Mouse (Mus musculus): Measurements from ENCODE around the gene Tut4.

- TF ChIP-seq POLR2A (IDR thresholded peaks at IDR 0.05; ENCODE audit: insufficient read depth, low read depth, low read length) (no peak), CTCF (IDR thresholded peaks at IDR 0.05; ENCODE audit: insufficient read depth, low read depth, low read length) (no peak)
These were observed 955 bp upstream of the Tut4 start for GRCm38 (mm10) chr4:108458201-108458741.
